Mouse (Mus musculus) testis, adult 2 months (tissue): ENCODE measurements around the gene Apoa5.
A peak's percentile ranks its signal among the peaks of the same experiment; 100 is the strongest.

Source experiments
- CTCF ChIP-seq: fragments of 200-500 bp; IDR thresholded peaks from 2 replicates; pipeline ENCODE4 v1.5.1; 2012; ENCODE audit warnings: low read depth, mild to moderate bottlenecking, inconsistent platforms, low read length, moderate library complexity; ENCODE audit not compliant: control insufficient read depth, insufficient read depth, insufficient replicate concordance
- POLR2A ChIP-seq: fragments of 200-500 bp; IDR thresholded peaks from 2 replicates; pipeline ENCODE4 v1.6.1; 2012; ENCODE audit warnings: low read depth, mild to moderate bottlenecking, inconsistent platforms, low read length, moderate library complexity; ENCODE audit not compliant: control insufficient read depth

DNA sequence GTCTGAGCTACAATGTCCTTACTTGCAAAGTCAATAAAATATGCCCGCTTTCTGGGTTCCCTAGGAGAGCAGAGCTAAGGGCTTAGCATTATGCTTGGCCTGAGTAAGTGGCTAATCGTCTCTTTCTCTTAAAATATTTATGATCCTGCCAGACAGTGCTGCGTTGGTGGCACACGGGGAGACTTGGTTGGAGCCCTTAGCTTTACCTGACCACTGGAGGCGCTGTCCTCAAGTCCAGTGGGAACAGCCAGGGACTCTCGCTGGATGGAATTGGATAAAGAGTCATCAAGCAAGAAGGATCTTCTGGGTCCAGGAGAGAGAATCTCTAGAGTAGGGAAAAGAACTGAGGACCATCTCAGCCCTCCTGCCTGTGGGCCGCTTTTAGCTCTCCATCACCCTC, 40.7 kb downstream of the Apoa5 start:
- TF ChIP-seq POLR2A = no peak
- TF ChIP-seq CTCF = peak; percentile 13; the same call in 1 of the 2 replicates
